Mouse (Mus musculus) heart, postnatal 0 days (tissue): ENCODE results near the gene Gmds. TPM values are rescaled to one million over a fixed set of nuclear protein-coding genes. Genes with fewer than 3 reads are reported as not detected.

Source experiments
- ATAC-seq: fragments of 200-750 bp; cut with Nextera tagmentation; 2 replicates; pipeline ENCODE4 v1.8.0; 2017; ENCODE audit warnings: low read depth, moderate number of reproducible peaks, moderate library complexity; ENCODE audit not compliant: insufficient read depth
- DNase-seq: peaks from one replicate; pipeline ENCODE4 v3.0.0-alpha.2; 2016; ENCODE audit warnings: low spot score
- H3K27ac ChIP-seq: fragments of 300-500 bp; sonication (generic); 2 replicates; pipeline ENCODE4 v1.5.1; 2014; ENCODE audit warnings: low read depth, mild to moderate bottlenecking
- H3K27me3 ChIP-seq: fragments of 300-500 bp; sonication (generic); 2 replicates; pipeline ENCODE4 v1.6.1; 2014; ENCODE audit warnings: low read length, mixed read lengths; ENCODE audit not compliant: control insufficient read depth, insufficient read depth
- H3K36me3 ChIP-seq: fragments of 300-500 bp; sonication (generic); replicated peaks from 2 replicates; pipeline ENCODE4 v1.6.1; 2014; ENCODE audit warnings: low read length, mixed read lengths; ENCODE audit not compliant: control insufficient read depth, insufficient read depth
- H3K4me1 ChIP-seq: fragments of 300-500 bp; sonication (generic); 2 replicates; pipeline ENCODE4 v1.6.1; 2014; ENCODE audit warnings: antibody characterized with exemption; ENCODE audit not compliant: control insufficient read depth, insufficient read depth
- H3K4me2 ChIP-seq: fragments of 300-500 bp; sonication (generic); 2 replicates; pipeline ENCODE4 v1.6.1; 2014; ENCODE audit warnings: low read depth, mild to moderate bottlenecking, low read length, moderate library complexity
- H3K4me3 ChIP-seq: fragments of 300-500 bp; sonication (generic); 2 replicates; pipeline ENCODE4 v1.5.1; 2014; ENCODE audit warnings: low read depth, low read length
- H3K9ac ChIP-seq: fragments of 300-500 bp; sonication (generic); replicated peaks from 2 replicates; pipeline ENCODE4 v1.6.1; 2014; ENCODE audit warnings: low read depth, low read length, mixed read lengths
- H3K9me3 ChIP-seq: fragments of 300-500 bp; sonication (generic); replicated peaks from 2 replicates; pipeline ENCODE4 v1.6.1; 2016; ENCODE audit warnings: low read length; ENCODE audit not compliant: control insufficient read depth
- CTCF ChIP-seq: IDR thresholded peaks from 2 replicates; pipeline ENCODE4 v1.5.1; 2016; ENCODE audit warnings: antibody characterized with exemption, control low read depth, low read depth
- EP300 ChIP-seq: IDR thresholded peaks from 2 replicates; pipeline ENCODE4 v1.6.1; 2016; ENCODE audit warnings: antibody characterized with exemption, low read depth
- WGBS: fragments of 180-500 bp; shearing (Covaris S2); extraction: QIAGEN DNeasy Blood & Tissue Kit; methylation state at CpG from one replicate; pipeline ENCODE4 v1.1.7; 2014; 5-methylcytosine and 5-hydroxymethylcytosine counted together
- polyA plus RNA-seq: library from polyadenylated mRNA; unstranded; fragments of >200 nt; fragmentation: Nextera tagmentation; extraction: Ambion mirVana; gene quantifications from 2 replicates; pipeline ENCODE4 v1.2.1, GENCODE M21; 2015
- total RNA-seq: library from RNA; depleted of rRNA; stranded (reverse); fragments of >200 nt; gene quantifications from 2 replicates; pipeline ENCODE4 v1.2.3, GENCODE M21; 2014; ENCODE audit warnings: low replicate concordance

Gmds gene
- total and polyA plus RNA-seq, 2 experiments from 2014 or later: 1.3 to 13.0 TPM

GRCm38 (mm10) chr13:31854000-31854399 lies 484.5 kb downstream of the Gmds start:
- Histone ChIP-seq H3K9ac (no peak overlapping the region), H3K36me3 (no peaks in the 10 kb centered on the region), H3K27ac (no peak overlapping the region), H3K4me1 (no peaks in the 10 kb centered on the region), H3K9me3 (no peaks in the 10 kb centered on the region), H3K4me3 (no peak overlapping the region), H3K27me3 (no peaks in the 10 kb centered on the region), H3K4me2 (no peak overlapping the region)
- TF ChIP-seq EP300: no peak
- TF ChIP-seq CTCF: no peak
- no peak for ATAC-seq
- DNase-seq: no peak
- 59% methylated on average over 4 of the region's 4 CpGs for WGBS

GRCm38 (mm10) chr13:31853564-31853963 lies 485.0 kb downstream of the Gmds start:
- no peak overlapping the region for H3K4me3 ChIP-seq
- DNase-seq: no peak
- no peak for ATAC-seq
- no peaks in the 10 kb centered on the region for H3K9me3 ChIP-seq
- no peaks in the 10 kb centered on the region for H3K36me3 ChIP-seq
- H3K4me1 ChIP-seq: no peaks in the 10 kb centered on the region
- no peak overlapping the region for H3K4me2 ChIP-seq
- WGBS: 69% methylated on average over 2 of the region's 2 CpGs
- H3K9ac ChIP-seq: no peak overlapping the region
- no peaks in the 10 kb centered on the region for H3K27me3 ChIP-seq
- TF ChIP-seq CTCF (no peak), EP300 (no peak)
- no peak overlapping the region for H3K27ac ChIP-seq

GRCm38 (mm10) chr13:31849258-31849971 lies 489.1 kb downstream of the Gmds start:
- Histone ChIP-seq H3K4me2 (no peak overlapping the region), H3K27me3 (no peaks in the 10 kb centered on the region), H3K4me3 (no peak overlapping the region), H3K4me1 (no peaks in the 10 kb centered on the region), H3K36me3 (no peaks in the 10 kb centered on the region), H3K9ac (no peak overlapping the region), H3K27ac (no peak overlapping the region), H3K9me3 (no peaks in the 10 kb centered on the region)
- no peak for TF ChIP-seq EP300
- no peak for TF ChIP-seq CTCF
- no peak for ATAC-seq
- 49% methylated on average over 5 of the region's 5 CpGs for WGBS
- DNase-seq: no peak

- Histone ChIP-seq H3K27ac (no peak overlapping the region), H3K9me3 (no peaks in the 10 kb centered on the region), H3K4me1 (no peaks in the 10 kb centered on the region), H3K9ac (no peak overlapping the region), H3K36me3 (no peaks in the 10 kb centered on the region), H3K4me3 (no peak overlapping the region), H3K4me2 (no peak overlapping the region), H3K27me3 (no peaks in the 10 kb centered on the region)
- TF ChIP-seq EP300 (no peak), CTCF (no peak)
- no peak for DNase-seq
- ATAC-seq: no peak
- 80% methylated on average over 4 of the region's 4 CpGs for WGBS
Observed at GRCm38 (mm10) chr13:31835802-31836201, 502.7 kb downstream of the Gmds start.

GRCm38 (mm10) chr13:31830332-31830731 lies 508.2 kb downstream of the Gmds start:
- ATAC-seq (no peak), DNase-seq (no peak)
- Histone ChIP-seq H3K4me3 (no peak overlapping the region), H3K27ac (no peak overlapping the region), H3K27me3 (no peaks in the 10 kb centered on the region), H3K9ac (no peak overlapping the region), H3K36me3 (no peaks in the 10 kb centered on the region), H3K4me2 (no peak overlapping the region), H3K9me3 (no peaks in the 10 kb centered on the region), H3K4me1 (peaks cover 6% of the 10 kb centered on the region; the same call in 1 of the 2 replicates)
- TF ChIP-seq CTCF: no peak
- TF ChIP-seq EP300: no peak
- WGBS: 47% methylated on average over 9 of the region's 9 CpGs

- WGBS: 79% methylated on average over 4 of the region's 4 CpGs
- TF ChIP-seq EP300: no peak
- TF ChIP-seq CTCF: no peak
- no peak for ATAC-seq
Observed at GRCm38 (mm10) chr13:31828446-31828845, 510.1 kb downstream of the Gmds start.

More at GRCm38 (mm10) chr13:31828446-31828845, 510.1 kb downstream of the Gmds start:
- Histone ChIP-seq H3K27ac (no peak overlapping the region), H3K4me2 (no peak overlapping the region), H3K27me3 (0 out of 2 replicates have a peak, but pooled peaks cover 4% of the 10 kb centered on the region), H3K9me3 (no peaks in the 10 kb centered on the region), H3K4me3 (no peak overlapping the region), H3K4me1 (peaks cover 6% of the 10 kb centered on the region; the same call in 1 of the 2 replicates), H3K9ac (no peak overlapping the region), H3K36me3 (no peaks in the 10 kb centered on the region)
- no peak for DNase-seq
